Mouse (Mus musculus) heart, embryonic 12.5 days (tissue): ENCODE measurements around the gene Nipal3. TPM values are rescaled to one million over a fixed set of nuclear protein-coding genes. Genes with fewer than 3 reads are reported as not detected.

Experiments
- ATAC-seq: fragments of 200-750 bp; cut with Nextera tagmentation; 2 replicates; pipeline ENCODE4 v1.8.0; 2017; ENCODE audit warnings: moderate TSS enrichment, moderate library complexity; ENCODE audit not compliant: insufficient number of reproducible peaks, low FRiP score
- H3K27ac ChIP-seq: fragments of 300-500 bp; sonication (generic); 2 replicates; pipeline ENCODE4 v1.5.1; 2016; ENCODE audit warnings: mild to moderate bottlenecking, moderate library complexity; ENCODE audit not compliant: poor library complexity, severe bottlenecking
- H3K27me3 ChIP-seq: fragments of 300-500 bp; sonication (generic); replicated peaks from 2 replicates; pipeline ENCODE4 v1.6.1; 2016; ENCODE audit warnings: mild to moderate bottlenecking, moderate library complexity
- H3K36me3 ChIP-seq: fragments of 300-500 bp; sonication (generic); 2 replicates; pipeline ENCODE4 v1.6.1; 2016; ENCODE audit warnings: mild to moderate bottlenecking, moderate library complexity
- H3K4me1 ChIP-seq: fragments of 300-500 bp; sonication (generic); replicated peaks from 2 replicates; pipeline ENCODE4 v1.6.1; 2016; ENCODE audit warnings: mild to moderate bottlenecking
- H3K4me2 ChIP-seq: fragments of 300-500 bp; sonication (generic); 2 replicates; pipeline ENCODE4 v1.6.1; 2016; ENCODE audit warnings: mild to moderate bottlenecking, moderate library complexity
- H3K4me3 ChIP-seq: fragments of 300-500 bp; sonication (generic); 2 replicates; pipeline ENCODE4 v1.5.1; 2016; ENCODE audit warnings: mild to moderate bottlenecking
- H3K9ac ChIP-seq: fragments of 300-500 bp; sonication (generic); 2 replicates; pipeline ENCODE4 v1.6.1; 2016; ENCODE audit warnings: mild to moderate bottlenecking, moderate library complexity
- H3K9me3 ChIP-seq: fragments of 300-500 bp; sonication (generic); replicated peaks from 2 replicates; pipeline ENCODE4 v1.6.1; 2016; ENCODE audit warnings: mild to moderate bottlenecking, moderate library complexity
- WGBS: fragments of 180-500 bp; shearing (Covaris S2); methylation state at CpG from one replicate; pipeline ENCODE4 v1.1.7; 2016; 5-methylcytosine and 5-hydroxymethylcytosine counted together
- polyA plus RNA-seq: library from polyadenylated mRNA; unstranded; fragments of >200 nt; fragmentation: Nextera tagmentation; extraction: Ambion mirVana; gene quantifications from 2 replicates; pipeline ENCODE4 v1.2.1, GENCODE M21; 2016

Nipal3 gene
- polyA plus RNA-seq, 1 experiment from 2014 or later = 4.2 TPM

DNA sequence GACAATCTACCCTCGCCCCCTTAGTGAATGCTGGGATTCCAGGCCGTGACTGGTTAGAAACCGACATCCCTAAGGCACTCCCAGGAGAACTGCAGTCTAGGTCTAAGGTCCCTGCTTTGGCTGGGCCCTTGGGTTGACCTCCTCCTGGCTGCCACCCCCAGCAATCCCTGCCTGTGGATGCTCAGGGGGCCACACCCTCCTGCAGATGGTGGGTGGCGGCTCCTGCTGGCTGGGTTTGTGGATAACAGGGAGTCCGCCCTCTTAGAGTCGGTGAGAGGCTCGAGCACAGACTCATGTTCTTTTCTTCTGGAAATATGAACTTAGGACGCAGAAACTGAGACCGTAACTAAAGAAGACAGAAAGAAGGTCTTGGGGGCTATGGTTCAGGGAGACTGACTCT lies 14.5 kb downstream of the Nipal3 start:
- H3K27ac ChIP-seq = no peak overlapping the region
- no peak overlapping the region for H3K4me3 ChIP-seq
- no peaks in the 10 kb centered on the region; the same call in 1 of the 2 replicates for H3K36me3 ChIP-seq
- WGBS = 67% methylated on average over 9 of the region's 9 CpGs
- no peaks in the 10 kb centered on the region for H3K9me3 ChIP-seq
- H3K4me1 ChIP-seq = peaks cover 9% of the 10 kb centered on the region; the same call in 1 of the 2 replicates
- no peak overlapping the region for H3K4me2 ChIP-seq
- no peak for ATAC-seq
- H3K9ac ChIP-seq = no peak overlapping the region
- no peaks in the 10 kb centered on the region for H3K27me3 ChIP-seq

DNA sequence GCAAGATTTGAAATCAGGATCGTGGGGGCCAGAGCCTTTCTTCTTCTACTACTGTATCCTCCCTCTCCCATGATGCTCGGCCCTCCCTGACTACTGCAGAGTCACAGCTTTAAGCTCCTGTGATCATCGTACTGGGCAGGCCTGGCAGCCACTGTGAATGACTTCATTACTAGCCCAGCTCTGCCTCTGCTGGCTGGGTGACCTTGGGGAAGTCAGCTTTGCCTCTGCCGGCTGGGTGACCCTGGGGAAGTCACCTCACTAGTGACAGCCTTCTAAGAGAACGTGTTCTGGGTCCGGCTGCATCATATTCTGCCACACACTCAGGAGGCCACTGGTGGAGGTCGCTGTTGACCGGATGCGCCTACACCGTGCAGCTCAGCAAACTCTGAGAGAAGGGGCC lies 17.0 kb downstream of the Nipal3 start:
- no peak overlapping the region for H3K4me3 ChIP-seq
- no peak overlapping the region for H3K9ac ChIP-seq
- 78% methylated on average over 10 of the region's 10 CpGs for WGBS

GRCm38 (mm10) chr4:135463406-135463805 lies 31.4 kb downstream of the Nipal3 start:
- no peak overlapping the region for H3K4me3 ChIP-seq
- H3K4me1 ChIP-seq = no peaks in the 10 kb centered on the region
- H3K9me3 ChIP-seq = no peaks in the 10 kb centered on the region
- H3K36me3 ChIP-seq = peaks cover 17% of the 10 kb centered on the region
- H3K27me3 ChIP-seq = no peaks in the 10 kb centered on the region
- ATAC-seq = no peak
- no peak overlapping the region for H3K9ac ChIP-seq
- H3K4me2 ChIP-seq = no peak overlapping the region
- 81% methylated on average over 11 of the region's 11 CpGs for WGBS
- H3K27ac ChIP-seq = no peak overlapping the region

More for the DNA sequence above, 17.0 kb downstream of the Nipal3 start:
- Histone ChIP-seq H3K4me1 (no peaks in the 10 kb centered on the region), H3K27ac (no peak overlapping the region), H3K9me3 (no peaks in the 10 kb centered on the region), H3K27me3 (no peaks in the 10 kb centered on the region), H3K36me3 (no peaks in the 10 kb centered on the region; the same call in 1 of the 2 replicates), H3K4me2 (no peak overlapping the region)
- no peak for ATAC-seq

DNA sequence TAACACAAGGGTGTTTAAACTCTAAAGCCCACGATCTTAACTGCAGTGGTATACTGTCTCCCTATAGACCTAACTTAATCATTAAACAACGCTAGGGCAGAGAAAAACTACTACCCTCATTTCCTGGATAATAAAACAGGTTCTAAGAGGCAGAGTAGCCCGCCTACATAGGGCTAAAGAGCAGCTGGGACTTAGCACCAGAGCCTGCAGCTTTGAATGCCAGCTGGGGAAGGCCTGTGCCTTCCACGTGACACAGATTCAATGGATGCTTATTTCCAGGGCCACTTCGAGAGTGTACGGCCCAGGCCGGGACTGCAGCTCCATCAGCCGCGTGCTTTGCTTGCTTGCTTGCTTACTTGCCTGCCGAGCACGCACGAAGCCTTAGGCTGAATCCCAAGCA lies 41.3 kb downstream of the Nipal3 start:
- 78% methylated on average over 12 of the region's 12 CpGs for WGBS

GRCm38 (mm10) chr4:135453164-135453563 lies 41.7 kb downstream of the Nipal3 start:
- no peak overlapping the region for H3K9ac ChIP-seq
- no peak overlapping the region for H3K27ac ChIP-seq
- no peaks in the 10 kb centered on the region for H3K9me3 ChIP-seq
- 69% methylated on average over 6 of the region's 6 CpGs for WGBS
- no peak overlapping the region for H3K4me2 ChIP-seq
- 0 out of 2 replicates have a peak, but pooled peaks cover 5% of the 10 kb centered on the region for H3K36me3 ChIP-seq
- H3K4me1 ChIP-seq = peaks cover 22% of the 10 kb centered on the region
- no peak for ATAC-seq
- no peak overlapping the region for H3K4me3 ChIP-seq
- no peaks in the 10 kb centered on the region for H3K27me3 ChIP-seq

More for the DNA sequence above, 41.3 kb downstream of the Nipal3 start:
- no peak for ATAC-seq
- Histone ChIP-seq H3K9me3 (no peaks in the 10 kb centered on the region), H3K27ac (no peak overlapping the region), H3K4me1 (peaks cover 22% of the 10 kb centered on the region), H3K36me3 (0 out of 2 replicates have a peak, but pooled peaks cover 5% of the 10 kb centered on the region), H3K27me3 (no peaks in the 10 kb centered on the region), H3K4me3 (no peak overlapping the region), H3K4me2 (no peak overlapping the region), H3K9ac (no peak overlapping the region)

DNA sequence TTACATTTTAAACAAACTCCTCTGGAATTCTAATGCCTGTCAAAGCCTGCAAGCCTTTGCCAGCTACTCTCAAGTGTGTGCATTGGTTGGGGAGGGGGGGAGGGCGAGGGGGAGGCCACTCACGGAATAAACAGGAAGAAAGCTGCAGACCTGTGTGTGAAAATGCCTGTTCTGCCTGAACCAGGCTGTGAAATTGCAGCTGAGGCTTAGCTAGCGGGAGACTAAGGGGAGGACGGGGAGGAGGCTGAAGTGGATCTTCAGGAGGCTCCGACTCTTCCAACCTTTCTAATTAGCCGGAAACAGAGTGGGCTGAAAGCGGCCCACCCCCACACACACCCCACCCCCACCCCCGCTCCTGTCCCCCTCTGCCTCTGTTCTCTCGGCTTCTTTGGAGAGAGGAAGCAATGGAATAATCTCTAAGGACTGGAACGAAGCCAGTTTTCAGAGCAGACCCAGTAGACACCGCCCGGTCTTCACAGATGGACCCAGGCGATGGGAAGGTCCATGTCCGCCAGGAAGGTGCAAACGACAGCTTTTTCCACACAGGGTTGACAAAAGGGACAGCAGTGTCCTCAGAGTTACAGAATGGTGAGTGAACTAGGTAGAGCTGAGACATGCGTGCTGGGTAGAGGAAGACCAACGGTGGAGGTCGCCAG lies 43.4 kb downstream of the Nipal3 start:
- Histone ChIP-seq H3K4me1 (peaks cover 22% of the 10 kb centered on the region), H3K9ac (peak overlapping the region; percentile 45; the same call in 1 of the 2 replicates), H3K27ac (peak overlapping the region; percentile 61), H3K36me3 (0 out of 2 replicates have a peak, but pooled peaks cover 5% of the 10 kb centered on the region), H3K27me3 (no peaks in the 10 kb centered on the region), H3K9me3 (no peaks in the 10 kb centered on the region), H3K4me2 (peak overlapping the region; percentile 53), H3K4me3 (no peak overlapping the region)
- 37% methylated on average over 18 of the region's 18 CpGs for WGBS
- peak; percentile 63; the same call in 1 of the 2 replicates for ATAC-seq

DNA sequence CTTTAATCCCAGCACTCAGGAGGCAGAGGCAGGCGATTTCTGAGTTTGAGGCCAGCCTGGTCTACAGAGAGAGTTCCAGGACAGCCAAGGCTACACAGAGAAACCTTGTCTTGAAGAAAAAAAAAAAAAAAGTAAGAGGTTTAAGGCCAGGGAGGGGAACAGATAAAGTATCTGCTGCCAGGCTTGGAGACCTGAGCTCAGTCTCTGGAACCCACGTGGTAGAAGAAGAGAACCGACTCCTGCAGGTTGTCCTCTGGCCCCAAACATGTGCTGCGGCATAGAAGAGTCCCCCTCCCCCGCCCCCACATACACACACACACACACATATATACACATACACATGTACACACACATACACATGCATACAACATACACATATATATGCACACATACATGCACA lies 52.4 kb downstream of the Nipal3 start:
- WGBS = 68% methylated on average over 5 of the region's 5 CpGs

GRCm38 (mm10) chr4:135439904-135440522 lies 54.8 kb downstream of the Nipal3 start:
- H3K36me3 ChIP-seq = no peaks in the 10 kb centered on the region
- H3K9me3 ChIP-seq = no peaks in the 10 kb centered on the region
- WGBS = 28% methylated on average over 9 of the region's 9 CpGs
- no peak overlapping the region for H3K9ac ChIP-seq
- ATAC-seq = no peak; the same call in 1 of the 2 replicates
- H3K4me1 ChIP-seq = peaks cover 5% of the 10 kb centered on the region; the same call in 1 of the 2 replicates
- H3K27me3 ChIP-seq = no peaks in the 10 kb centered on the region
- peak overlapping the region; percentile 72 for H3K27ac ChIP-seq
- no peak overlapping the region for H3K4me2 ChIP-seq
- H3K4me3 ChIP-seq = no peak overlapping the region

More for the DNA sequence above, 52.4 kb downstream of the Nipal3 start:
- Histone ChIP-seq H3K27ac (no peak overlapping the region), H3K36me3 (no peaks in the 10 kb centered on the region), H3K4me2 (no peak overlapping the region), H3K4me3 (no peak overlapping the region), H3K9me3 (no peaks in the 10 kb centered on the region), H3K4me1 (peaks cover 5% of the 10 kb centered on the region; the same call in 1 of the 2 replicates), H3K27me3 (no peaks in the 10 kb centered on the region), H3K9ac (no peak overlapping the region)
- no peak for ATAC-seq

DNA sequence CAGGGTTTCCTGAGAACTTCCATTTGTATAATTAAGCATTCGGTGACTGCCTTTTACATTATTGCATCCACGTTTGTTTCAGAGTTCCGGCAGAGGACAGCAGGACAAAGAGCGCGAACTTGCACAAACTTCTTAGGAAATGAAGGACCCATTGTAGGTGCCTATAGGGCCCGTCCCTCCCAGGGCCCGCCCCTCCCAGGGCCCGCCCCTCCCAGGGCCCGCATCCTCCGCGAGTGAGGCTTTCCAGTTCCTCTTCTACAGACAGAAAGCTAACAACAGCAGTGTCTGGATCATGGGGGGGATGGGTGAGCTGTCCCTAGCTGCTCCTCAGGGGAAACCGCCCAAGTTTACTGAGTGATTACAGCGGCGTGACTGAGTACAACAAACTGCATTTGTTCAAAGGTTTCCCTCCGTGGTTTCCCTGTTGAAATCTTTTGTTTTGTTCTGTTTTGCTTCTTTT lies 55.6 kb downstream of the Nipal3 start:
- no peak overlapping the region for H3K9ac ChIP-seq
- ATAC-seq = peak; percentile 87

DNA sequence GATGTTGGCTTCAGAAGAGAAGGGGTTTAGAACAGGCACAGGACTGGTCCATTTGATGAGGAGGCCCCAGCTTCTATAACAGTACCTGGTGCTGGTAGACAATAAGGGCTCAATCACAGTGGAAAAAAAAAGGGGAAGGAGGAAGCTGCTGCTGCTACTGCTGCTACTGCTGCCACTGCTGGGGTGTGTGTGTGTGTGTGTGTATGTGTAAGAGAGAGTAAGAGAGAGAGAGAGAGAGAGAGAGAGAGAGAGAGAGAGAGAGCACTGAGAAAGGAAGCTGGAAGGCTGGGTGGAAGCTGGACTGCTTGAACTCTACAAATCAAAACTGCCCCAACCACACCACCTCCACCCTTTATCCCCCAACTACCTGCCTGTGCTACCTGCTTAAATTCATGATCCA lies 56.9 kb downstream of the Nipal3 start:
- peaks cover 14% of the 10 kb centered on the region for H3K4me1 ChIP-seq
- H3K27me3 ChIP-seq = no peaks in the 10 kb centered on the region
- H3K36me3 ChIP-seq = no peaks in the 10 kb centered on the region
- ATAC-seq = no peak
- no peaks in the 10 kb centered on the region for H3K9me3 ChIP-seq
- no peak overlapping the region for H3K27ac ChIP-seq
- H3K4me3 ChIP-seq = no peak overlapping the region
- H3K9ac ChIP-seq = no peak overlapping the region
- H3K4me2 ChIP-seq = no peak overlapping the region

More for the DNA sequence above, 55.6 kb downstream of the Nipal3 start:
- Histone ChIP-seq H3K27ac (peak overlapping the region; percentile 72; the same call in 1 of the 2 replicates), H3K27me3 (no peaks in the 10 kb centered on the region), H3K4me1 (peaks cover 10% of the 10 kb centered on the region), H3K36me3 (no peaks in the 10 kb centered on the region), H3K4me2 (peak overlapping the region; percentile 46), H3K9me3 (no peaks in the 10 kb centered on the region), H3K4me3 (peak overlapping the region; percentile 15; the same call in 1 of the 2 replicates)
- WGBS = 4% methylated on average over 15 of the region's 15 CpGs

DNA sequence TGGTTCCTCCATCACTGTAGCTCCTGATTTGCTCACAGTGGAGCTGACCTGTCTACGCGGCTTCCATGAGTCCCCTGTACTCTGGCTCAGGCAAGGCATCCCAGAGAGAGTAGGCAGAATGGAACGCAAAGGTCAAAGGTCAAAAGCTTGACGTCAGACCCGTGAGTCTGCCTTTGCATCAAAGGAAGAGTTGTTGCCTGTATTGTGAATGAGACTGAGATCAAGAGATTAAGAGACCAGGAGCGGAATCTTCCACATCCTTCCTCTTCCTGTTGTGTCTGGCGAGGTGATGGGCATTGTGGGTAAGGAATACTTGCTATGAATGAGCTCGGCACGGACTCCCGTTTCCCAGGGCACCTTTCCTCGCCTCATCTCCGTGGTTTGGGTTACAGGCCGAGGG lies 58.5 kb downstream of the Nipal3 start:
- H3K9ac ChIP-seq = no peak overlapping the region
- H3K4me3 ChIP-seq = no peak overlapping the region
- H3K36me3 ChIP-seq = no peaks in the 10 kb centered on the region
- H3K27me3 ChIP-seq = no peaks in the 10 kb centered on the region
- no peak overlapping the region for H3K4me2 ChIP-seq
- WGBS = 48% methylated on average over 13 of the region's 13 CpGs
- 0 out of 2 replicates have a peak overlapping the region, but pooled peaks have one; percentile 19 for H3K27ac ChIP-seq
- peaks cover 14% of the 10 kb centered on the region for H3K4me1 ChIP-seq
- no peak for ATAC-seq
- no peaks in the 10 kb centered on the region for H3K9me3 ChIP-seq
